Mouse (Mus musculus) embryo, embryonic 11 days (tissue): ENCODE results near the gene Larp7.

ENCODE experiments used
- DNase-seq: peaks from one replicate; pipeline ENCODE4 v3.0.0-alpha.2; 2015

Larp7 gene

DNA sequence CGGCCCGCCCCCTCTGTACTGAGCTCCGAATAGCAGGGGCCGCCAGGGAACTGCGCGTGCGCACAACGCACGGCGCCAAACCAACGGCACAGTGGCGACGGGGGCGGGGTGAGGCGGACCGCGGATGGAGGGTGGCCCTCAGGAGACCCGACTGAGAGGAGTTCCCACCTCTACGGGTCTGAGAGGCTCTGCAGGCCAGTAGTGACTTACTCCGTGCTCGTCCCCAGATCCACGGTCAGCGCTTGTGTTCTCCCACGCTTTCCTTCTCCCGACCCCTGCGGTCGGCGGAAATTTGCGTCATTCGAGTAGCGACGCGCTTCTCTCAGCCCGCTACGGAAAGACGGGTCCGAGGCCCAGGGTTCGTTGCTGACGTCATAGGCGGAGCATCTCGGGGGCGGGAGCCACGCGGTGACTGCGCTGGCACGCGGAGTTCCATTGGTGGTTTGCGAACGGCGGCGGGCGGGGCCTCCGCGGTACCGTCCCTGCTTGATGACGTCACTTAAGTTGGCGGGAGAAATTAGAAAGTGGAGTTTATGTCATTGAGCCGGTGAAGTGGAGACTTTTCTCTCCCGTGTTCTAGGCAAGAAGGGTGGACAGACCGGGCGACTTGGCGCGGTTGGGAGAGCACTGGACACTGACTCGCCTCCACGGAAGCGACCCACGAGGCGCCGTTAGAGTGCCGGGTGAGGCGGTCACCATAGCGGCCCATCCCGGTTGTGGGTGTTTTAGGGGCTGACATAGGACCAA, at the start of gene Larp7, which contains the start of gene Zgrf1:
TSS of gene Larp7 (minus strand) at position 377 of the 747 bp plus-strand sequence.
TSS of gene Zgrf1 (plus strand) at position 517 of the 747 bp plus-strand sequence.
- peak; percentile 100 for DNase-seq

DNA sequence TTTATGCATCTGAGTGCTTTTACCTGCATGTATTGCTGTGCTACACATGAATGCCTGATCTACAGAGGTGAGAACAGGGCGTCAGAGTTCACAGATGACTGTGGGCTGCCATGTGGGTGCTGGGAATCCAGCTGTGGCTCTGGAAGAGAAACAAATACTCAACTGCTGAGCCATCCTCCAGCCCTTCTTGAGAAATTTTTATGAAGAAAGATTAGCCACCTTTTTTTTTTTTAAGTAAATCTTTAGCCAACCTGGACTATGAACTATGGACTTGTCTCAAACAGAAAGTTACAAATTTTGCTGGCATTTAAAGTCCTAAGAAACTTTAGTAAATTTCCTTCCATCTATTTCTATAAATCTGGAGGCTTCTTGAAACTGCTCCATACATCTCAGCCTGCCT, 44.0 kb upstream of the Larp7 start:
- DNase-seq = no peak

DNA sequence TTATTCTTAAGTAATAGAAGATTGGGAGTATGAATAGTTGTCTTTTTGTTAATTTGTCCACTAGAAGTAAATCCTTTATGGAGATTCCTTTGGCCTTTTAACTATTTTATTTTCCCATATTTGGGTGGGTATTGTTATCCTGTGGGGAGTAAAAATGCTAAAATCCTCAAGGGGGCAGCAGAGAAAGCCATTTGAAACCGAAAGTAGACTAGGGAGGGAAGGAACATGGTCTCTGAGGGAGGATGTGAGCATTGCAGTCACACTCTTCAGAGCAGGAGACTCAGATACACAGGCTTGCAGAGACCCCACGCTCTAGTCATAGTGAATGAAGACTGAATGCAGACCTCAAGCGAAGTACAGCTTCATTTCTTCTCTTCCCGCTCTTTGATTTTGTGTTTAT, 19.4 kb upstream of the Larp7 start:
- DNase-seq = peak; percentile 68

GRCm38 (mm10) chr3:127565129-127565528, 12.0 kb upstream of the Larp7 start:
- no peak for DNase-seq

DNA sequence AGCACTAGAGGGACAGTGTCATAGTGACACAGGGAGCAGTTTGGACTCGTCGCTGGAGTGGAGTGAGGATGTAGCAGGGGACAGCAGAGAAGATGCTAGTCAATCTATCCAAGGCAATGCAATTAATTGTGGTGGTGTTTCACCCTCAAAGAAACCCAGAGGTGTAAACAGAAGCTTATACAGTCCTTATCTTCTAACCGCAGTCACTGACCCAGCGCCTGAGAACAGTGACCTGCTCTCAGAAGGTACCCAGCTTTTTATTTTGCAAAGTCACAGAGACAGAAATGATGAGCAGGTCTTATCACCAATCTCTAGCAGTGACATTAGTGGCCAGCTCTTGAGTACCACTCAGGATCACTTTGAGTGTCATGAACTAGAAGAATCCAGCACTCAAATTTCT, 9.8 kb upstream of the Larp7 start:
- no peak for DNase-seq

DNA sequence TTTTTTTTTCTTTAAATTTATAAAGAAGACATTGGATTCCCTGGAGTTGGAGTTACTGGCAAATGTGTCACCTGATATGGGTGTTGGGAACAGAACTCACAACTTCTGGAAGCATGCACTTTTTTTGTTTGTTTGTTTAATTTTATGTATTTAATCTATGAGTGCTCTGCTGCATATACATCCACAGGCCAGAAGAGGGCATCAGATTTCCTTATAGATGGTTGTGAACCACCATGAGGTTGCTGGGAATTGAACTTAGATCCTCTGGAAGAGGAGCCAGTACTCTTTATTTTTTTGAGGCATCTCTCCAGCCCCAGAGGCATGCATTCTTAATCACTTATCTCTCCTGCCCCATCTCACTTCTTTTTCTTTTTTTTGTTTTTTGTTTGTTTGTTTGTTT, 5.1 kb upstream of the Larp7 start:
- DNase-seq = peak; percentile 11

- DNase-seq = peak; percentile 50
Observed at GRCm38 (mm10) chr3:127554723-127555122, 1.6 kb upstream of the Larp7 start.

GRCm38 (mm10) chr3:127553720-127554043, 533 bp upstream of the Larp7 start:
- DNase-seq = no peak

- no peak for DNase-seq
Observed at GRCm38 (mm10) chr3:127552434-127552972, 646 bp downstream of the Larp7 start.

DNA sequence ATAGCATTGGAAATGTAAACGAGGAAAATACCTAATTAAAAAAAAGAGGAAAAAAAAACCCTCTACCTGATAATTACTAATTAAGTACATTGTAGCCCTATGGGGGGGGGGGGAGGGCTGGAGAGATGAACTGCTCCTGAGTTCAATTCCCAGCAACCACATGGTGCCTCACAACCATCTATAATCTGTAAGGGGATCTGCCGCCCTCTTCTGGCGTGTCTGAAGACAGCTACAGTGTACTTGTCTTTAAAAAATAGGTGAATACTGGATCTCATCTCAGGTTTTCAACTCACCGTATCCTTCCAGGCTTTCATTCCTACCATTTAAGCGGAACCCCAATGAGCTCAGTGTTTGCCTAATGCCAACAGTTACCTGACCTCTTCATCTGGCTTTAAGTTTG, 5.3 kb downstream of the Larp7 start:
- DNase-seq = peak; percentile 49

DNA sequence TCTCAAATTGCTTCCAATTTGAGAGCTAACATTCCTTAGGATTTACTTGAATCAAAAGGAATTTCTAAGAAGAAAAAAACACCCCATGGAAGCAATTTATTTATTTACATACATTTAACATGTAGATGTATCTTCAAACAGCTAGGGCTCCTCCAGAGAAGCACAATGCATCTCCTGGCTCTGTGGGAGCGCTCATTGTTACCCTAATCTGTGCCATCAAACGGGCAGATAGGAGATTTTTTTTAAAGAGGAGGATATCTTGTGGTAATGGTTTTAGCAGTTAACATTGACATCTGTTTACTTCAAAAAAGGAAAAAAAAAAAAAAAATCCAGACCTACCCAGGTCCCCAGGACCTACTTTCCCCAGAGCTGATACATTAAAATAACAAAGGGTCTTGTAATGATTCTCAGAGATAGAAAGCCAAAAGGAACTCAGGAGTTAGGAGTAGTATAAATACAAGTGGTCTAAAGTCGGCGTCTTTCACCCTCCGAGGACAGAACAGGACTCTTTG, 8.5 kb downstream of the Larp7 start:
- DNase-seq = no peak

GRCm38 (mm10) chr3:127543976-127544375, 9.2 kb downstream of the Larp7 start:
- no peak for DNase-seq

DNA sequence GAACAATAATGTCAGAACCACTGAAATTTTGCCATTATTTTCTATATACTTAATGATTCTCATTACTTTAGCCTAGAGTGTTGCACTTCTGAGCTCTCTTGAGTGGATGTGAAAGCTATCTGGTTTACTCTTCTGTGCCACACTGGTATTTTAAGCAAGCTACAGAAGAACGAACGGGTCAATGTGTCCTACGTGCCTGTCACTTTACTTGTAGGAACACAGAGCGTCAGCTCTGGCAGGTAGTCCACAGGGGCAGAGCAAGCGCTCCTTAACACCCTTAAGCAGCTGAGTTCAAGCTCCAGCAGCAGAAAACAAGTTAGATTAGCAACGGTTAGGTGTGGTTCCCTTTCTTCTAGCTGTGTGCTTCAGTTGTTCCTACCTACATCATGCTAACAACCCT, 14.0 kb downstream of the Larp7 start:
- DNase-seq = no peak

DNA sequence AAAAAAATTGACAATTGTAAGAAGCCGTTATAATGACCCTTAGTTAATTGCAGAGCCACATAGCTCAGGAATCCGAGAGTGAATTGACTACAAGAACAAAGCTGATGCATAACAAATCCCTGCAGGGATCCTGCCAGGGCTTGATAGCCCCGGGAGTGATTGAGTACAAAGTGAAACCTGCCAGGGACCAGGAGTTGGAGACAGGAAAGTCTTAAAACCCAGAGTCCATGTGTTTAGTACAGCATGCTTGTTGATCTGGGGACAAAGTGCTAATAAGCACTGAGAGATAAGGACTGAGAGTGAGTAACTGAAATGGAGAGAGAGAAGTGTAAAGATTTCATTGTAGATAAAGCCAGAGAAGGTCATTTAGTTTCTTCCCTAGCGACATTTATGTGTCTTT, 22.9 kb downstream of the Larp7 start:
- no peak for DNase-seq

- no peak for DNase-seq
Observed at GRCm38 (mm10) chr3:127529824-127530223, 23.3 kb downstream of the Larp7 start.

DNA sequence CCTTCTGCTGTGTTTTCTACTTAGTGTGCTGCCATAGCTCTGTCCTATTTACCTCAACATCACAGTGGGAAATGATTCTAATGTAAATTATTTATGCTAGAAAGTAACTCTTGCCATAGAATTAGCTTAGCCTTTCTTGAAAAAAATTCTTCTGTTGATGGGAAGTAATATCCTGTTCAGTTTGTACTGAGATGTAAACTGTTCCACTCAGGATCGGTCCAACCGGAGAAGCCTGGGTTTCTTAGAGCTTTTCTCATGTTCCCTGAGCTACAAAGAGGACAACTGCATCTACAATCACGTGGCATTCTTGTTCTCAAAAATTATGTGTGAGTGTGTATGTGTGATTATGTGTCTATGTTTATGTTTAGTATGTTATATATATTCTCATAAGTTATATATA, 23.9 kb downstream of the Larp7 start:
- no peak for DNase-seq

DNA sequence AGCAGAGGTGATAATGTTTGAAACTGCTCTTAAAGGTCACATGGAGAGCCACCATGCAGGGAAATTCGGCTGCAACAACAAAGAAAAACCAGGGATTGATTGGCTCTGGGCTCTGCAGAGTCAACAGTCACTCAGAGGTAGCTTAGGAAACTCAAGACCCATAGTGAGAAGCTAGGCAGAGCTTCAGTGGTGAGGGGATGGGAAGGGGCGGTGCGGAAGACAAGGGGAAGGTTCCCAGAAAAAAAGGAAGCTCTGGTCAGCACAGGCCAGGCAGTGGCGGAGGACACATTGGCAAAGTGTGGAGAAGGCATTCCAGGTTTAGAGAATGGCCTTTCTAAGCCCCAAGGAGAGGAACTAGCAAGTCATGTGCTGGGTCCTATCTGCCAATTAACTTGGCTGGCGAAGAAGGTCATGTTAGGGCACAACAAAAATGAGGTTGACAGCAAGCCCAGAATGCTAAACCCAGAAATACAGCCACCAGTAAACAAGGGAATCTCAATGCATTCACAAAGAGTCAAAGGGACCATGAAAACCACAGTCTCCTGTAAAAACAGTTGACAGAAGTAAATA, 25.6 kb downstream of the Larp7 start:
- DNase-seq = no peak

GRCm38 (mm10) chr3:127525188-127525819, 27.8 kb downstream of the Larp7 start:
- DNase-seq = no peak

GRCm38 (mm10) chr3:127521156-127521555, 32.0 kb downstream of the Larp7 start:
- DNase-seq = no peak

DNA sequence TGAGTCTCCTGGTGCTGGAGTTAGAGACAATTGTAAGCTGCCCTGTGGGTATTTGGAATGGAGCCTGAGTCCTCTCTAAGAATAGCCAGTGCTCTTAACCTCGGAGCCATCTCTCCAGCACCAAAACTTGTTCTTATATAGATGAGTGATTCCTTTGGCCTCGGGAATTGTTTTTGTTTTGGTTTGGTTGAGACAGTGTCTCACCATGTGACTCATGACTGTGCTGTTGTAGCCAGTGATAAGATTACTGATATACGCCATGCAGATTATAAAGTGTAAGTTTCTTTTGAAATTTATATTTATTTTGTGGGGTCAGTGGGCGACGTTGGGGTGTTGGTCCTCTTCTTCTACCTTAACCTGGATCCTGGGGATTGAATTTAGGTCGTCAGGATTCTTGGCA, 32.8 kb downstream of the Larp7 start:
- DNase-seq = no peak

- no peak for DNase-seq
Observed at GRCm38 (mm10) chr3:127515251-127515650, 37.9 kb downstream of the Larp7 start.

DNA sequence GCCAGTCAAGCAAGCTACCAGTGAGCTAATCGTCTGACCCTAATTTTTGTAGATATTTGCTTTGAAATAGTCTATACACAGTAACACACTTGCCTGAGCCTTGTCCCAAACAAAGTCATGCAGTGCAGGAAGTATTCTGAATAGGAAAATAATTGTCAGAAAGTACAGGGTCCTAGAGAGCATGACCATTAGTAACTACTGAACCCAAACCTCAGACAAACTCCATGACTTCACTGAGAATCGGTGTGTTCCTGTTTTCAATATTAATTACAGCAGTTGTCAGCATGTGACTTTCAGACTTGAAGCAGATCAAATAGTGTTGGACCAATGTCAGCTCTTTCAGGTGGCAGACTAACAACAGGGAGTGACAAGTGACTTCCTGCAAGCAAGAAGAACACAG, 39.5 kb downstream of the Larp7 start:
- no peak for DNase-seq

DNA sequence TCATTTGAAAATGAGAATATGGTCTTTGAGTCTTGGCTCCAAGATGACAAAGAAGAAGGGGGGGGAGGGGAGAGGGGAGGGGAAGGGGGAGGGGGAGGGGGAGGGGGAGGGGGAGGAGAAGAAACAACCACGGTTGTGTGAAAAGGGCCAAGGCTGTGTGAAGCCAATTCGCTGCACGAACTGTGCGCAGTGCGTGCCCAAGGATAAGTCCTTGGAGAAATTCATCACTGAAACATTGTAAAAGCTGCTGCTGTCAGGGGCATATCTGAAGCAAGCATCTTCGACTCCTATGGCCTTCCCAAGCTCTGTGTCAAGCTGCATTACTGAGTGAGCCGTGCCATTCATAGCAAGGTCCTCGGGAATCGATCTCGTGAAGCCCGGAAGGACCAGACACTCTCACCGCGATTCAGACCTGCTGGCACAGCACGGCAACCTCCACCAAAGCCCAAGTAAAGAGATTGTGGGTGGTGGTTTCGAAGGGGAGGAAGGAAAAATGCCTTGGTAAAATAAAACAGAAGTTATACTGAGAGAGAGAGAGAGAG, 40.3 kb downstream of the Larp7 start:
- DNase-seq = no peak
